Mouse (Mus musculus) liver, embryonic 15.5 days (tissue): Measurements from ENCODE around the gene Csf2rb. TPM values are rescaled to one million over a fixed set of nuclear protein-coding genes. Genes with fewer than 3 reads are reported as not detected.

Source experiments
- ATAC-seq: fragments of 200-750 bp; cut with Nextera tagmentation; 2 replicates; pipeline ENCODE4 v1.8.0; 2017; ENCODE audit warnings: moderate number of reproducible peaks, mild to moderate bottlenecking, moderate library complexity; ENCODE audit not compliant: insufficient read depth
- H3K27ac ChIP-seq: fragments of 300-500 bp; sonication (generic); replicated peaks from 2 replicates; pipeline ENCODE4 v1.5.1; 2015; ENCODE audit warnings: mild to moderate bottlenecking, inconsistent platforms
- H3K27me3 ChIP-seq: fragments of 300-500 bp; sonication (generic); 2 replicates; pipeline ENCODE4 v1.6.1; 2015; ENCODE audit warnings: mild to moderate bottlenecking, inconsistent platforms
- H3K36me3 ChIP-seq: fragments of 300-500 bp; sonication (generic); replicated peaks from 2 replicates; pipeline ENCODE4 v1.6.1; 2015; ENCODE audit warnings: moderate library complexity, mild to moderate bottlenecking, inconsistent platforms
- H3K4me1 ChIP-seq: fragments of 300-500 bp; sonication (generic); replicated peaks from 2 replicates; pipeline ENCODE4 v1.6.1; 2015; ENCODE audit warnings: inconsistent platforms
- H3K4me2 ChIP-seq: fragments of 300-500 bp; sonication (generic); 2 replicates; pipeline ENCODE4 v1.6.1; 2015; ENCODE audit warnings: moderate library complexity, mild to moderate bottlenecking, inconsistent platforms
- H3K4me3 ChIP-seq: fragments of 300-500 bp; sonication (generic); replicated peaks from 2 replicates; pipeline ENCODE4 v1.5.1; 2015; ENCODE audit warnings: mild to moderate bottlenecking, inconsistent platforms
- H3K9ac ChIP-seq: fragments of 300-500 bp; sonication (generic); 2 replicates; pipeline ENCODE4 v1.6.1; 2015; ENCODE audit warnings: moderate library complexity, mild to moderate bottlenecking, inconsistent platforms
- H3K9me3 ChIP-seq: fragments of 300-500 bp; sonication (generic); replicated peaks from 2 replicates; pipeline ENCODE4 v1.6.1; 2016; ENCODE audit warnings: inconsistent platforms
- WGBS: fragments of 180-500 bp; shearing (Covaris S2); methylation state at CpG from one replicate; pipeline ENCODE4 v1.1.7; 2015; ENCODE audit warnings: mixed read lengths; ENCODE audit not compliant: insufficient replicate concordance; 5-methylcytosine and 5-hydroxymethylcytosine counted together
- polyA plus RNA-seq: library from polyadenylated mRNA; unstranded; fragments of >200 nt; fragmentation: Nextera tagmentation; extraction: Ambion mirVana; gene quantifications from 2 replicates; pipeline ENCODE4 v1.2.1, GENCODE M21; 2015

Csf2rb gene
- polyA plus RNA-seq, 1 experiment from 2014 or later, result 7.2 TPM

DNA sequence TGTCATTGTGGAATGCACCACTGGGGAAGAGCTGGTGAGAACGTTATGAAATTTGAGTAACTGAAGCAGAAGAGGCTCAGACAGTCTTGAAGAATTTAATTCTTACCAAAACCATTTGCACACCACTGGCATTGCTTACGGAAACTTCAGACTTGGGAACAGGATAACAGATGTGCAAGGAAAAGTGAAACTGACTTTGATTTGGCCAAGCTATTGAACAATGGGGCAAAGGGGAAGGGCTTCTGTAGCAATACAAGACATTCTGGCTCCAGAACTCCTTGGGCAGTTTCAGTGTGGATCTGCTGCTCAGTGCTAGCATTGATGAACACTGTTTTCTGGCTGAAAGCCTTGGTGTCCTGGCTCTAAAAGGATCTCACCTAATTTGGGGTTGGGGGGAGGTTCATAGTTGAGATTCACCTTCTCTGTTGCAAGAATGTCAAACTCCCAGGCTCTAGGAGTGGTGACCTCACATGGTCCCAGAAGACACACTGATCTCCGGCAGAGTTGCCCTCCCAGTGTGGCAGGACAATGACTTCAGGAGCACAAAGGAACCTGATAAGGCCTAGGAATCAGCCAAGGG is 26.1 kb downstream of the Csf2rb start:
- Histone ChIP-seq H3K4me1 (no peaks in the 10 kb centered on the region), H3K4me2 (no peak overlapping the region), H3K9me3 (no peaks in the 10 kb centered on the region), H3K27me3 (no peaks in the 10 kb centered on the region; the same call in 1 of the 2 replicates), H3K27ac (no peak overlapping the region), H3K36me3 (no peaks in the 10 kb centered on the region), H3K9ac (no peak overlapping the region), H3K4me3 (no peak overlapping the region)
- WGBS, result 38% methylated on average over 3 of the region's 3 CpGs
- ATAC-seq, result no peak

DNA sequence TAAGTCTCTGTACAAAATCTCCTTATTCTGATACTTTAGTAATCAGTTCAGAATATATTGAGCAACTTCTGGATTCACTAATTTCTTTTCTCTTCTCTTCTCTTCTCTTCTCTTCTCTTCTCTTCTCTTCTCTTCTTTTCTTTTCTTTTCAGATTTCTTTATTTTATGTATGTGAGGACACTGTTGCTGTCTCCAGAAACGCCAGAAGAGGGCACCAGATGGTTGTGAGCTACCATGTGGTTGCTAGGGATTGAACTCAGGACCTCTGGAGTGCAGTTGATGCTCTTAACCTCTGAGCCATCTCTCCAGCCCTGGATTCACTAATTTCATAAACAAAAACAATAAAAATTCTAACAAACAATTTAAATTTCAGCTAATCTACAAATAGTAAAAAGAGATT is 29.4 kb downstream of the Csf2rb start:
- 3% methylated on average over 1 of the region's 1 CpGs for WGBS
- Histone ChIP-seq H3K4me1 (no peaks in the 10 kb centered on the region), H3K9me3 (no peaks in the 10 kb centered on the region), H3K9ac (no peak overlapping the region), H3K27ac (no peak overlapping the region), H3K36me3 (no peaks in the 10 kb centered on the region), H3K4me2 (no peak overlapping the region), H3K4me3 (no peak overlapping the region), H3K27me3 (no peaks in the 10 kb centered on the region; the same call in 1 of the 2 replicates)
- ATAC-seq, result no peak

DNA sequence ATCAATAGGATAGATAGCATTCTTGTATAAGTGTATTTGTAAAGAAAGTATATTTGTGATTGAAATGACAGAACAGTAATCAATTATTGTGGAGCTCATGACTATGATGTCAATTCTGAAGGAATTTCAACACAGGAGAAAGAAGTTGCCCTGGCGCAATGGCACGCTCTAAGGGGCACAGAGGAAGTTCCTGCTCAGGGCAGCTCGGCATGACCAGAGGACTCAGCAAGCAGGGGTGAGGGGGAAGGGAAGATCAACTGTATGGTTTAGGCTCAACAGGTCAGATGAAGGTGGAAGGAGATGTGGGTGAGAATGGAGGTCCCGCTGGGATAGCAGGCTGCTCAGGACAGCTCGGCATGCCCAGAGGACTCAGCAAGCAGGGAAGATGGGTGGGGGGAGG is 30.0 kb downstream of the Csf2rb start:
- Histone ChIP-seq H3K4me1 (no peaks in the 10 kb centered on the region), H3K36me3 (no peaks in the 10 kb centered on the region), H3K9me3 (no peaks in the 10 kb centered on the region), H3K9ac (no peak overlapping the region), H3K27ac (no peak overlapping the region), H3K4me2 (no peak overlapping the region), H3K27me3 (no peaks in the 10 kb centered on the region; the same call in 1 of the 2 replicates), H3K4me3 (no peak overlapping the region)
- ATAC-seq, result no peak
- 57% methylated on average over 5 of the region's 5 CpGs for WGBS

DNA sequence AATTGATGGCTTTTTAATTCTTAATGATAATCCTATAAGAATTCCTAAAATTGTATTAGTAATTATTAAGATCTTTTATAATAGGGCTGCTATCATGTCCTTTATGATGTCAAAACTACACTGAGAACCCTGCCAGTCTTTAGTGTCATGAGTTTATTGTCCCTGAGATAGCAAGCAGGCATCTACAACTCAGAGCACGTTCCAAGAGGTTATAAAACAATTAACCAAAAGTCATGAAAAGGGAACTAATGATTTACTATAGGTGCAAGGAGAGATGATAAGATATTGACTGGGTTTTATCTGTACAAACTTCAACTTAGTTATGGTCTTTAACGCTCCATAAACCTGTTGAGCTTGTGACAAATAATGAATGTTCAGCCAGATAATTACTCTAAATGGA is 40.4 kb downstream of the Csf2rb start:
- Histone ChIP-seq H3K4me2 (no peak overlapping the region), H3K36me3 (no peaks in the 10 kb centered on the region), H3K4me1 (peaks cover 15% of the 10 kb centered on the region), H3K27ac (no peak overlapping the region), H3K9me3 (no peaks in the 10 kb centered on the region), H3K27me3 (peaks cover 27% of the 10 kb centered on the region), H3K4me3 (no peak overlapping the region), H3K9ac (no peak overlapping the region)
- ATAC-seq, result no peak
- WGBS, result 32% methylated on average over 2 of the region's 2 CpGs

DNA sequence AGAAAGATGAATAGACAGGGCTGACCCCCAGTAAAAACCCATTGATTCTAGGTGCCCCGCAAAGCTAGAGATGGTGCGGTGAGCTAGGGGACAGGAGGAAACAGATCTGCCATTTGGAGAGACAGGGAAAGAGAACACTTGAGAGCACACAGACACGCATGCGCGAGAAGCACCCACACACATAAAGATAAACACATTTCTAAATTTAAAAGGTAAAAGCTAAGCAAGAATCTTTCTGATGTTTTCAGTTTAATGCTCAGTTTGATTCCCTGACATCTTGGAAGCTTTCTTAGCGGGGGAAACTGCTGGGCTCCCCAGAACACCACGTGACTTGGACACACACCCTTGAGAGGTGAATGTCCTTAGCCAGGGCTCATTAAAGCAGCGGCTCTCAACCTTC is 41.3 kb downstream of the Csf2rb start:
- no peak for ATAC-seq
- Histone ChIP-seq H3K4me1 (peaks cover 16% of the 10 kb centered on the region), H3K27me3 (peaks cover 27% of the 10 kb centered on the region), H3K36me3 (no peaks in the 10 kb centered on the region), H3K27ac (no peak overlapping the region), H3K9me3 (no peaks in the 10 kb centered on the region), H3K4me3 (no peak overlapping the region), H3K9ac (no peak overlapping the region), H3K4me2 (no peak overlapping the region)
- 68% methylated on average over 8 of the region's 8 CpGs for WGBS

DNA sequence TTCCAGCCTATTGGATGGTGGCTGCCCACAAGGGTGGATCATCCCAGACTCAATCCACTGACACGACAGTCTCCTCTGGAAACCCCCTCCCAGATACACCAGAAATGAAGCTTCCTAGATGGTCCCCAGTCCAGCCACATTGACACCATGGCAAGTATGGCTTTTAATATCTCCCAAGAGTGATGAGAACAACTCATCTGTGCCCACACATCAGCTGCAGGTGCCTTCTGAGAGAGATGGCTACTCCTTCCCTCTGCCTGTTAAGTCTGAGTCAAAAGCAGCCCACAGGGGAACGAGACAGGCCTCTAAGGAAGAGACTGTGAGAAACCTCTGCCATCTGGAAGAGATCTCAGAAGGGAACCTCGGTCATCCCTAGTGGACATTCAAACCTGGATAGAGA is 42.3 kb downstream of the Csf2rb start:
- Histone ChIP-seq H3K9ac (0 out of 2 replicates have a peak overlapping the region, but pooled peaks have one; percentile 5), H3K27me3 (peaks cover 27% of the 10 kb centered on the region), H3K9me3 (no peaks in the 10 kb centered on the region), H3K36me3 (no peaks in the 10 kb centered on the region), H3K4me2 (no peak overlapping the region), H3K4me3 (no peak overlapping the region), H3K4me1 (peaks cover 22% of the 10 kb centered on the region), H3K27ac (no peak overlapping the region)
- ATAC-seq, result no peak
- 41% methylated on average over 3 of the region's 3 CpGs for WGBS

DNA sequence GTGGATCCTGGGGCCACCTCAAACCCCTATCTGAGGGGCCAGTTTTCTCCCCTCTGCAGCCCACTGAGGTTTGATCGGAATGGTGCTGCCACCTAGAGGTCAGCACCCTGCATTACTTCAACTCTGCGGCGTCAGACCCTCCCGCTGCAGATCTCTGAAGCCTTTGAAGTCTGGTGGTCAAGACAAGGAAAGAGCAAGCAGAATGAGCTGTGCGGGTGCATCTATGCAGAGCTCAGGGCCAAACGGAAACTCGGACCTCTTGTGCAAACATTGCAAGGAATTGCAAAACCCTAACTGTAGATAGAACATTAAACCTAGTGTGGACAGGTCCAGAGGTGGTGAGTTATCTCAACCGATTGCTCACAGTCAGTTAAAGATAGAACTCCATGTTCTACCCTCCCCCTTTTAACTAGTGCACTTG is 43.4 kb downstream of the Csf2rb start:
- Histone ChIP-seq H3K4me3 (no peak overlapping the region), H3K36me3 (no peaks in the 10 kb centered on the region), H3K27ac (peak overlapping the region; percentile 29), H3K4me1 (peaks cover 22% of the 10 kb centered on the region), H3K4me2 (no peak overlapping the region), H3K9ac (no peak overlapping the region), H3K9me3 (no peaks in the 10 kb centered on the region), H3K27me3 (peaks cover 27% of the 10 kb centered on the region)
- ATAC-seq, result peak; percentile 81
- WGBS, result 3% methylated on average over 8 of the region's 8 CpGs

DNA sequence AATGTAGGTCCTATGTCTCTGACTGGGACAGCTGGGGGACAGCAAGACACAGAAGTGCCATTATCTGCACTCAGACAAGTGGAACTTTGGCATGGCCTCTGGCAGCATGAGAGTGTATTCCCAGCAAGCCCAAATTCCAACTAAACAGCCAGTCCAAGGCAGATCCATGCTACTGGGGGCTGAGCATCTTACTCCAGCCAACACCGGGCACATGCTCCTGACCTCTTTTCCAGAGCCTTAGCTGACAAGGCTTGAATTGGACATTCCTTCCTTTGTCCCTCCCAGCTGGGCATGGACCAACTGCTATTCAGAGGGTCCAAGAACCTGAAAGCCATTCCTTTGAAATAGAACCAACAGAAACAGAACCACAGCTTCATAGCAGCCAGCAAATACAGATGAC is 44.1 kb downstream of the Csf2rb start:
- Histone ChIP-seq H3K4me3 (no peak overlapping the region), H3K27ac (peak overlapping the region; percentile 45), H3K4me1 (peaks cover 22% of the 10 kb centered on the region), H3K4me2 (no peak overlapping the region), H3K36me3 (no peaks in the 10 kb centered on the region), H3K27me3 (peaks cover 27% of the 10 kb centered on the region), H3K9ac (no peak overlapping the region), H3K9me3 (no peaks in the 10 kb centered on the region)
- 52% methylated on average over 1 of the region's 1 CpGs for WGBS
- no peak for ATAC-seq

DNA sequence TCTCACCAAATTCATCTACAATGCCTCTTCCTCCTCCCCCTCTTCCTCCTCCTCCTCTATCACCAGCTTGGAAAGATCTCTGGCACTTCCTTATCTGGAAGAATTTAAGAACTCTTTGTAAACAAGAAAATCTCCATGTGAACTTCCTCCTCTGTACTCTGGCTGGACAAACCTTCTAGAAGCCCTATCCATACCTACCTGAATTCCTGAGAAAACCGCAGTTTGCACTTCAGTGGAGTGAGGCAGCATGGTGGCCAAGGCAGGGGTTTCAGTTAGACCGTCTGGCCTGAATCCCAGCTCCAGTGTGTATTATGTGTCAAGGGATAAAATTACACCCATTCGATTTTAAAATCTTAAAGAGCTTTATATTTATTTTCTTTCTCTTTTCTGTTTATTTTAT is 47.2 kb downstream of the Csf2rb start:
- 55% methylated on average over 3 of the region's 3 CpGs for WGBS
- no peak for ATAC-seq
- H3K4me2 ChIP-seq, result no peak overlapping the region
- peaks cover 16% of the 10 kb centered on the region for H3K27me3 ChIP-seq
- no peaks in the 10 kb centered on the region for H3K36me3 ChIP-seq
- peaks cover 26% of the 10 kb centered on the region for H3K4me1 ChIP-seq
- H3K9me3 ChIP-seq, result no peaks in the 10 kb centered on the region
- no peak overlapping the region for H3K9ac ChIP-seq
- H3K4me3 ChIP-seq, result no peak overlapping the region
- no peak overlapping the region for H3K27ac ChIP-seq

DNA sequence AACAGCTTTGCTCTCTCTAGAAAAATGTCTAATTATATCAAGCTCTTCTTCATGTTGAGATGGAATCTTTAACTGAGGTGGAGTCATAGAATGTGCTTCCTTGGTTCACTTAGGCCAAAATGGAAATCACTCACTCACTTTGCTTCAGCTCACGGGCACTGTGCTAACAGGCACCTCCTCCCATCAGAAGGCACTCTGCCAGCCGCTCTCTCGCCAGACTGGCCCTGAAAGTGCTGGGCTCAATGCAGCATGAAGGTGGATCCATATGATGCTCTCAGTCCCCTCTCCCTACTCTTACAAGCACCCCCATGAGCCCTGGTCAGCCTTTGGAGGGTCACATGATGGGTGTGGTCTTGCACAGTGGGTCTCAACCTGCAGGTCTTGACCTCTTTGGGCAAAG is 48.7 kb downstream of the Csf2rb start:
- H3K4me1 ChIP-seq, result peaks cover 17% of the 10 kb centered on the region

DNA sequence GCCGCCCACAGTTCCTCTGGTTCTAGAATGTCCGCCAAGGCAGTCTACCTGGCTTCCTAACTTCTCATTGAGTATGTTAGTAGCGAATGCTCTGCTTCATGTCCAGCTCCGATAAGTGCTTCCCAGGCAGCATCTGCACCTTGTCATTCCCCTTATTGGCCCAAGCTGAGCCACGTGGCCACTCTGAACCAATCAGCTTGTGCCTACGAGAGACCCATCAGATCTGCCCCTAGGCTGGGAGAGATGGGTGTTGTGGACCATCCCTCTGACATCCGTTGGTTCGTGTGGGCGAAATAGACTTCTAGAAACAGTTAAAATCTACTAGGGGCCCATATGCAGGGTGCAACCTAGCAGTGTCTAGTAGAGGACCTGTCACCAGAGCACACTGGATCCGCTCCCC is 52.3 kb downstream of the Csf2rb start:
- Histone ChIP-seq H3K36me3 (no peaks in the 10 kb centered on the region), H3K27ac (no peak overlapping the region), H3K4me2 (no peak overlapping the region), H3K9me3 (no peaks in the 10 kb centered on the region), H3K27me3 (no peaks in the 10 kb centered on the region), H3K4me3 (no peak overlapping the region), H3K9ac (no peak overlapping the region), H3K4me1 (peaks cover 4% of the 10 kb centered on the region; the same call in 1 of the 2 replicates)
- WGBS, result 72% methylated on average over 10 of the region's 10 CpGs
- ATAC-seq, result no peak

More for the DNA sequence above, 48.7 kb downstream of the Csf2rb start:
- no peaks in the 10 kb centered on the region for H3K9me3 ChIP-seq
- no peak overlapping the region for H3K4me2 ChIP-seq
- H3K4me3 ChIP-seq, result no peak overlapping the region
- H3K9ac ChIP-seq, result no peak overlapping the region
- no peaks in the 10 kb centered on the region for H3K36me3 ChIP-seq
- whole genome bisulfite sequencing, result 62% methylated on average over 3 of the region's 3 CpGs
- no peak overlapping the region for H3K27ac ChIP-seq
- H3K27me3 ChIP-seq, result peaks cover 8% of the 10 kb centered on the region; the same call in 1 of the 2 replicates
- no peak for ATAC-seq

DNA sequence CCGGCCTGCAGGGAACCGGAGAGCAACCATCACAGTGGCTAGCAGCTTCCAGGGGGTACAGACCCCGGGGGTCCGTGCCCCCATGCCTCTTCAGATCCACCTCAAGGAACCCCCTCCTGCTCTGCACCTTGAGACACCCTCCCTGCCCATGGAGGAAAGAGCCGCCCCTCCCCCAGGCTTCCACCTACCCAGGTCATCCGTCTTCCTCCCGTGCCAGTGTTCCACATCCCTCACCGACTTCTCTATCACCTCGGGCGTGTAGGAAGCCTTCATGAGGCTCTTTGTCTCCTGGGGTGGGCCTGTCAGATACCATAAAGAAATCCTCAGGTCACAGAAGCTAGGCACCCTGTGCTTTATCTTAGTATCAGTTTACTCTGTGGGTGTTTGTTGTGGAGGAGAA is 53.0 kb downstream of the Csf2rb start:
- no peak overlapping the region for H3K9ac ChIP-seq
- H3K4me1 ChIP-seq, result peaks cover 4% of the 10 kb centered on the region
- no peak overlapping the region for H3K4me2 ChIP-seq
- H3K4me3 ChIP-seq, result no peak overlapping the region
- H3K9me3 ChIP-seq, result no peaks in the 10 kb centered on the region
- H3K27me3 ChIP-seq, result no peaks in the 10 kb centered on the region
- ATAC-seq, result no peak
- no peak overlapping the region for H3K27ac ChIP-seq
- H3K36me3 ChIP-seq, result no peaks in the 10 kb centered on the region
- WGBS, result 64% methylated on average over 10 of the region's 10 CpGs
